Mouse (Mus musculus) forebrain, postnatal 0 days (tissue): ENCODE measurements around the gene Xirp1. TPM values are rescaled to one million over a fixed set of nuclear protein-coding genes. Genes with fewer than 3 reads are reported as not detected.

Experiments used
- ATAC-seq: fragments of 200-750 bp; cut with Nextera tagmentation; 2 replicates; pipeline ENCODE4 v1.8.0; 2017; ENCODE audit warnings: mild to moderate bottlenecking, moderate library complexity
- DNase-seq: peaks from one replicate; pipeline ENCODE4 v3.0.0-alpha.2; 2015
- H3K27ac ChIP-seq: fragments of 300-500 bp; sonication (generic); 2 replicates; pipeline ENCODE4 v1.5.1; 2014; ENCODE audit warnings: low read depth, mild to moderate bottlenecking, antibody characterized with exemption, low read length, moderate library complexity, mixed read lengths
- H3K27me3 ChIP-seq: fragments of 300-500 bp; sonication (generic); 2 replicates; pipeline ENCODE4 v1.6.1; 2014; ENCODE audit warnings: mild to moderate bottlenecking, low read length, mixed read lengths; ENCODE audit not compliant: insufficient read depth
- H3K36me3 ChIP-seq: fragments of 300-500 bp; sonication (generic); 2 replicates; pipeline ENCODE4 v1.6.1; 2014; ENCODE audit warnings: mild to moderate bottlenecking, moderate library complexity; ENCODE audit not compliant: insufficient read depth
- H3K4me1 ChIP-seq: fragments of 300-500 bp; sonication (generic); 2 replicates; pipeline ENCODE4 v1.6.1; 2014; ENCODE audit warnings: antibody characterized with exemption; ENCODE audit not compliant: insufficient read depth
- H3K4me2 ChIP-seq: fragments of 300-500 bp; sonication (generic); 2 replicates; pipeline ENCODE4 v1.6.1; 2014; ENCODE audit warnings: low read depth, mild to moderate bottlenecking, moderate library complexity
- H3K4me3 ChIP-seq: fragments of 300-500 bp; sonication (generic); 2 replicates; pipeline ENCODE4 v1.5.1; 2014; ENCODE audit warnings: low read depth, low read length, mixed read lengths
- H3K9ac ChIP-seq: fragments of 300-500 bp; sonication (generic); 2 replicates; pipeline ENCODE4 v1.6.1; 2014; ENCODE audit warnings: mild to moderate bottlenecking
- H3K9me3 ChIP-seq: fragments of 300-500 bp; sonication (generic); 2 replicates; pipeline ENCODE4 v1.6.1; 2016; ENCODE audit warnings: low read length
- CTCF ChIP-seq: sonication (generic); IDR thresholded peaks from 2 replicates; pipeline ENCODE4 v1.5.1; 2016; ENCODE audit warnings: antibody characterized with exemption, control low read depth, low read depth
- WGBS: fragments of 180-500 bp; shearing (Covaris S2); extraction: QIAGEN DNeasy Blood & Tissue Kit; methylation state at CpG from one replicate; pipeline ENCODE4 v1.1.7; 2014; 5-methylcytosine and 5-hydroxymethylcytosine counted together
- polyA plus RNA-seq: library from polyadenylated mRNA; unstranded; fragments of >200 nt; fragmentation: Nextera tagmentation; extraction: Ambion mirVana; gene quantifications from 2 replicates; pipeline ENCODE4 v1.2.1, GENCODE M21; 2015
- total RNA-seq: library from RNA; depleted of rRNA; stranded (reverse); fragments of >200 nt; gene quantifications from 2 replicates; pipeline ENCODE4 v1.2.3, GENCODE M21; 2014

Xirp1 gene
- total and polyA plus RNA-seq, 2 experiments from 2014 or later, result not detected

- H3K9me3 ChIP-seq, result no peaks in the 10 kb centered on the region
- peak overlapping the region; percentile 58 for H3K9ac ChIP-seq
- H3K36me3 ChIP-seq, result no peaks in the 10 kb centered on the region
- ATAC-seq, result peak; percentile 83
- peak; percentile 87 for TF ChIP-seq CTCF
- peak; percentile 92 for DNase-seq
- H3K27ac ChIP-seq, result peak overlapping the region; percentile 92
- 0 out of 2 replicates have a peak, but pooled peaks cover 4% of the 10 kb centered on the region for H3K4me1 ChIP-seq
- H3K27me3 ChIP-seq, result no peaks in the 10 kb centered on the region
- peak overlapping the region; percentile 75 for H3K4me2 ChIP-seq
- under 1% methylated on average over 10 of the region's 10 CpGs for WGBS
- peak overlapping the region; percentile 45 for H3K4me3 ChIP-seq
Observed at GRCm38 (mm10) chr9:120011533-120011932, 11.9 kb downstream of the Xirp1 start.

DNA sequence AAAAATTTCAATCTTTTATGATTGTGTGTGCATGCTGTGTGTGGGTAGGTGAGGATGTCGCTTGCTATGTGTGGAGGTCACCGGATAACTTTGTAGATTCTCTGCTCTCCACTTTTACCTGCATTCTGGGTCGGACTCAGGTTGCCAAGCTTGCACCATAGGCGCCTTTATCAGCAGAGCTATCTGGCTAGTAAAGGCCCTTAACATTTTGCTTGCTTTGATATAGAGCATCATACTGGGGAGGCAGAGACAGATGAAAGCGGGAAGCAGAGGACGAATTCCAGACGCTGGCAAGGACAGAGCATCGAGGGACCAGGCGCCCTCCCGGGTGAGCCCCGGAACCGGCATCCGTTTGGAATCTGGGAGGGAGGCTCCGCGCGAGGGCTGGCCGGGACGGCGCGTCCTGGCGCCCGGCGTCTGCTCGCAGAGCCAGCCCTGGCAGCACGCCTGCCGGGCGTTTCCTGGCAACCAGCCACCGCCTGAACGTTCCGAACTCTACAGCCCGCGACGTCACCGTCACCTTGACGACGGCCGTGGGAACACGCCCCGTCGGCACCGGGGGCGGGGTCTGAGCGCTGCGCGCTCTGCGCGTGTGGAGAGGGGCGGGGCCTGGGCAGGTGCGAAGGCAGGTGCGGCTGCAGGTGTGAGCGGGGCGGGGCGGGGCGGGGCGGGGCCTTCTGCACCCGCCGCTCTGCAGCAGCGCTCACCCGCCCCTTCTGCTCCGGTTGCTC lies 12.5 kb downstream of the Xirp1 start:
- Histone ChIP-seq H3K36me3 (no peaks in the 10 kb centered on the region), H3K4me3 (peak overlapping the region; percentile 45), H3K27me3 (no peaks in the 10 kb centered on the region), H3K9ac (peak overlapping the region; percentile 58), H3K27ac (peak overlapping the region; percentile 92), H3K4me1 (0 out of 2 replicates have a peak, but pooled peaks cover 4% of the 10 kb centered on the region), H3K4me2 (peak overlapping the region; percentile 75), H3K9me3 (no peaks in the 10 kb centered on the region)
- ATAC-seq (peak; percentile 95), DNase-seq (peak; percentile 99)
- WGBS, result 1% methylated on average over 51 of the region's 60 CpGs
- TF ChIP-seq CTCF, result no peak

GRCm38 (mm10) chr9:120009871-120010270 lies 13.5 kb downstream of the Xirp1 start:
- Histone ChIP-seq H3K4me1 (0 out of 2 replicates have a peak, but pooled peaks cover 4% of the 10 kb centered on the region), H3K4me3 (no peak overlapping the region), H3K27ac (no peak overlapping the region), H3K36me3 (no peaks in the 10 kb centered on the region), H3K9ac (no peak overlapping the region), H3K4me2 (no peak overlapping the region), H3K9me3 (no peaks in the 10 kb centered on the region), H3K27me3 (no peaks in the 10 kb centered on the region)
- 99% methylated on average over 3 of the region's 3 CpGs for WGBS
- ATAC-seq (no peak), DNase-seq (no peak)
- no peak for TF ChIP-seq CTCF

DNA sequence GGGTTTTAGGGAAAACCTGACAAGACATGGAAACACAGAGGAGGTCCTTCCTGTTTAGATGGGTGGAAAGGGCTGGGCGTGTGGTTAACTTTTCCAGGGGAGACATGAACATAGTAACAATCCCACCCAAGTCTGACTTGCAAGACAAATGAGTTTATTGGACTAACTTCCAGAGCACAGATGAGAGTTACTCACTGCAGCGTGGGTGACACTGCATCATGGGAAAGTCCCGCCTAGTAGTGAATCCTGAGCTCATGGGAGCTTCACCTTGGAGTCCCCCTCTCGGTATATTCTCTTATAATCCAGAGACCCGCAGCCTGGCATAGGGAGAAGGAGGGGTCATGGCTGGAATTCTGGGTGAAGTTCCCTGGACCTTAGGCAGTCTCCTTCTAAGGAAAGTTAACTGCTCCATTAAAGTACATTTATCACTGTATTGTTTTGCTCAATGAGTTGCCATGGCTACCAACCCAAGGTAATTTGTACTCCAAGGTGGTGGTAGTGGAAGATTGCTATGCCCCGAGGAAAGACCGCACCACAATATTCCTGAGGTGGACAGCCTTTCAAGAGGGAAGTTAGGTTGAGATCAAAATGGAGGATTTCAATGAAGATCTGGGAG lies 14.1 kb downstream of the Xirp1 start:
- H3K4me2 ChIP-seq, result no peak overlapping the region
- no peak overlapping the region for H3K9ac ChIP-seq
- ATAC-seq, result no peak
- no peaks in the 10 kb centered on the region for H3K9me3 ChIP-seq
- no peaks in the 10 kb centered on the region for H3K27me3 ChIP-seq
- 86% methylated on average over 7 of the region's 7 CpGs for WGBS
- TF ChIP-seq CTCF, result no peak
- no peaks in the 10 kb centered on the region for H3K36me3 ChIP-seq
- DNase-seq, result no peak
- H3K27ac ChIP-seq, result no peak overlapping the region
- H3K4me1 ChIP-seq, result 0 out of 2 replicates have a peak, but pooled peaks cover 4% of the 10 kb centered on the region
- H3K4me3 ChIP-seq, result no peak overlapping the region

- Histone ChIP-seq H3K27ac (no peak overlapping the region), H3K9ac (no peak overlapping the region), H3K4me1 (0 out of 2 replicates have a peak, but pooled peaks cover 4% of the 10 kb centered on the region), H3K4me2 (no peak overlapping the region), H3K27me3 (no peaks in the 10 kb centered on the region), H3K9me3 (no peaks in the 10 kb centered on the region), H3K36me3 (no peaks in the 10 kb centered on the region), H3K4me3 (no peak overlapping the region)
- ATAC-seq (no peak), DNase-seq (no peak)
- WGBS, result 88% methylated on average over 1 of the region's 1 CpGs
- peak; percentile 14; the same call in 1 of the 2 replicates for TF ChIP-seq CTCF
Observed at GRCm38 (mm10) chr9:120007833-120008232, 15.6 kb downstream of the Xirp1 start.

DNA sequence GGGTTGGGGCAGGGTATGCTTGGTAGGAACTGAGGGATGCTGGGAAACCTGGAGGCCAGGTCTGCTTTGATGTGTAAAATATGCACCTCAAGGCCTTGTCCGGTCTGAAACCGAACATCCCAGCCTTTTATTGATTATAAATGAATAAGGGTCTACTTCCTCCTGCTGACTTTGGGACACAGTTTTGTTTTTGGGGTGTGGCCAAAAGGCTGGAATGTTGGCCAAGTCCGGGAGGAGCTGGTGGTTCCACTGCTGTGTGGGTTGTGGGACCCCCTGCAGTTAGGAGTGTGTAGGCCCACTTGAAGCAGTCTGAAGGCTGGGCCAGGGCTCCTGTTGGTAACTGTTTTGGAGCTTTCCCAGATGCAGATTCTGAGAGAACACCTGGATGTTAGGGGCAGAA lies 17.5 kb downstream of the Xirp1 start:
- Histone ChIP-seq H3K27me3 (no peaks in the 10 kb centered on the region), H3K4me1 (no peaks in the 10 kb centered on the region), H3K36me3 (no peaks in the 10 kb centered on the region), H3K4me2 (no peak overlapping the region), H3K27ac (no peak overlapping the region), H3K9me3 (no peaks in the 10 kb centered on the region), H3K9ac (no peak overlapping the region), H3K4me3 (no peak overlapping the region)
- TF ChIP-seq CTCF, result no peak
- ATAC-seq, result no peak
- WGBS, result 60% methylated on average over 3 of the region's 3 CpGs
- DNase-seq, result no peak

DNA sequence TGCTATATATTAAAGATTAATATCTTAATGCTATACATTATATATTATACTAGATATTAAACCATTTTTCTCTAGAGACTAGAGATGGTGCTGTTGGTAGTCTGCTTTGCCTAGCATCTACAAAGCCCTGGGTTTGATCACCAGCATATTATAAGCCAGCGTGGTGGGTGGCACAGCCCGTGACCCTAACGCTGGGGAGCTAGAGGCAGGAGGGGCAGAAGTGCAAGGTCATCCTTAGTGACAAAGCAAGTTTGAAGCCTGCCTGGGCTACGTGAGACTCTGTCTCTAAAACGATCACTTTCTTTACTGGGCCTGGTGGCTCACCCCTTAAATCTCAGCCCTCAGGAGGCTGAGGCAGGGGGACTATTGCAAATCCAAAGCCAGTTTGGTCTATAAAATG lies 20.5 kb downstream of the Xirp1 start:
- Histone ChIP-seq H3K27me3 (no peaks in the 10 kb centered on the region), H3K9ac (no peak overlapping the region), H3K9me3 (no peaks in the 10 kb centered on the region), H3K27ac (no peak overlapping the region), H3K4me3 (no peak overlapping the region), H3K4me1 (no peaks in the 10 kb centered on the region), H3K4me2 (no peak overlapping the region), H3K36me3 (no peaks in the 10 kb centered on the region)
- no peak for TF ChIP-seq CTCF
- ATAC-seq (no peak), DNase-seq (no peak)
- WGBS, result 81% methylated on average over 5 of the region's 5 CpGs
